Mouse (Mus musculus) hindbrain, embryonic 16.5 days (tissue): ENCODE measurements at regions not wholly inside any gene's neighbourhood (a gene's known extent, or its start where the extent isn't known, plus 50 kb on each side); places are given as distances from the start of the nearest gene placed in this dataset.

Experiments used
- ATAC-seq: fragments of 200-750 bp; cut with Nextera tagmentation; 2 replicates; pipeline ENCODE4 v1.8.0; 2017; ENCODE audit warnings: moderate TSS enrichment, moderate library complexity
- H3K27ac ChIP-seq: fragments of 300-500 bp; sonication (generic); 2 replicates; pipeline ENCODE4 v1.5.1; 2014; ENCODE audit warnings: low read depth, mild to moderate bottlenecking, control low read depth, low read length, moderate library complexity
- H3K27me3 ChIP-seq: fragments of 300-500 bp; sonication (generic); replicated peaks from 2 replicates; pipeline ENCODE4 v1.6.1; 2014; ENCODE audit warnings: low read length; ENCODE audit not compliant: control insufficient read depth, insufficient read depth
- H3K36me3 ChIP-seq: fragments of 300-500 bp; sonication (generic); 2 replicates; pipeline ENCODE4 v1.6.1; 2014; ENCODE audit warnings: mild to moderate bottlenecking, low read length, moderate library complexity, mixed read lengths; ENCODE audit not compliant: control insufficient read depth, insufficient read depth
- H3K4me1 ChIP-seq: fragments of 300-500 bp; sonication (generic); 2 replicates; pipeline ENCODE4 v1.6.1; 2014; ENCODE audit warnings: low read depth, low read length; ENCODE audit not compliant: control insufficient read depth, insufficient read depth
- H3K4me2 ChIP-seq: fragments of 300-500 bp; sonication (generic); 2 replicates; pipeline ENCODE4 v1.6.1; 2014; ENCODE audit warnings: mild to moderate bottlenecking, low read length, control low read depth, moderate library complexity
- H3K4me3 ChIP-seq: fragments of 300-500 bp; sonication (generic); 2 replicates; pipeline ENCODE4 v1.5.1; 2014; ENCODE audit warnings: mild to moderate bottlenecking, low read length, control low read depth, moderate library complexity
- H3K9ac ChIP-seq: fragments of 300-500 bp; sonication (generic); 2 replicates; pipeline ENCODE4 v1.6.1; 2014; ENCODE audit warnings: low read depth, mild to moderate bottlenecking, control low read depth, low read length, moderate library complexity
- H3K9me3 ChIP-seq: fragments of 300-500 bp; sonication (generic); 2 replicates; pipeline ENCODE4 v1.6.1; 2014; ENCODE audit warnings: mild to moderate bottlenecking, low read length, moderate library complexity; ENCODE audit not compliant: control insufficient read depth
- WGBS: fragments of 180-500 bp; shearing (Covaris S2); extraction: QIAGEN DNeasy Blood & Tissue Kit; methylation state at CpG from one replicate; pipeline ENCODE4 v1.1.7; 2014; 5-methylcytosine and 5-hydroxymethylcytosine counted together

- Histone ChIP-seq H3K4me3 (no peak overlapping the region), H3K9ac (no peak overlapping the region), H3K9me3 (no peaks in the 10 kb centered on the region), H3K27ac (no peak overlapping the region), H3K36me3 (no peaks in the 10 kb centered on the region), H3K4me2 (no peak overlapping the region), H3K4me1 (peaks cover 5% of the 10 kb centered on the region), H3K27me3 (no peaks in the 10 kb centered on the region)
- WGBS = 73% methylated on average over 3 of the region's 3 CpGs
- ATAC-seq = no peak
Measured at GRCm38 (mm10) chr14:25299673-25300190, 159.3 kb upstream of the Zmiz1 start.

GRCm38 (mm10) chr14:25301336-25302031 is 157.5 kb upstream of the Zmiz1 start:
- 45% methylated on average over 9 of the region's 9 CpGs for WGBS
- no peak for ATAC-seq
- Histone ChIP-seq H3K27ac (no peak overlapping the region), H3K4me1 (peaks cover 7% of the 10 kb centered on the region), H3K36me3 (no peaks in the 10 kb centered on the region), H3K4me2 (peak overlapping the region; percentile 31), H3K9ac (peak overlapping the region; percentile 5), H3K4me3 (peak overlapping the region; percentile 8), H3K27me3 (no peaks in the 10 kb centered on the region), H3K9me3 (no peaks in the 10 kb centered on the region)

DNA sequence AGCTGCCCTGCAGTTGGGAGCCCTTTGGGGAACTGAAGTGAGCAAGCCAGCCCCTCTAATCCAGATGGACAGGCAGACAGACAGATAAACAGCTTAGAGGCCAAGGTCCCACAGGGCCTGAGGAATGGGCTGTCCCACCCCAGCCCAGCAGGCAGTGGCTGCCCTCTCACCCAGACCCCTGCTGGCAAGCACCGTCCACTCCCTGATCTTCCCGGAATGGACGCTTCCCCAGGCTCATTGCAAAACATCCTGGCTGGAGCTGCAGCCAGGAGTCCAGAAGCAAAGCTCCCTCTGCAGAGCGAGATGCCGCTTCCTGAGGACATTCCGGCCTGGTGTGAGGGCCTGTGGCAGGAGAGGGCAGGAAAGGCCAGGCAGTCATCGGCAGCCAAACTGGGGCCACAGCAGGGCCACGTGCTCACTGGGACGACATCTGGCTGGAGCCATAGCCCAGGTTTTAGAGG is 154.6 kb upstream of the Zmiz1 start:
- ATAC-seq = peak; percentile 50
- Histone ChIP-seq H3K36me3 (no peaks in the 10 kb centered on the region), H3K9ac (0 out of 2 replicates have a peak overlapping the region, but pooled peaks have one; percentile 0), H3K27ac (peak overlapping the region; percentile 45), H3K9me3 (no peaks in the 10 kb centered on the region), H3K4me2 (no peak overlapping the region), H3K4me3 (no peak overlapping the region), H3K4me1 (peaks cover 7% of the 10 kb centered on the region), H3K27me3 (no peaks in the 10 kb centered on the region)
- WGBS = 13% methylated on average over 9 of the region's 9 CpGs

- H3K4me3 ChIP-seq = no peak overlapping the region
- WGBS = 52% methylated on average over 7 of the region's 7 CpGs
- no peak for ATAC-seq
- no peaks in the 10 kb centered on the region for H3K36me3 ChIP-seq
- H3K27ac ChIP-seq = no peak overlapping the region
- H3K4me1 ChIP-seq = peaks cover 12% of the 10 kb centered on the region
- no peak overlapping the region for H3K9ac ChIP-seq
- no peak overlapping the region for H3K4me2 ChIP-seq
- H3K9me3 ChIP-seq = no peaks in the 10 kb centered on the region
- no peaks in the 10 kb centered on the region for H3K27me3 ChIP-seq
Measured at GRCm38 (mm10) chr14:25306166-25306565, 152.8 kb upstream of the Zmiz1 start.

DNA sequence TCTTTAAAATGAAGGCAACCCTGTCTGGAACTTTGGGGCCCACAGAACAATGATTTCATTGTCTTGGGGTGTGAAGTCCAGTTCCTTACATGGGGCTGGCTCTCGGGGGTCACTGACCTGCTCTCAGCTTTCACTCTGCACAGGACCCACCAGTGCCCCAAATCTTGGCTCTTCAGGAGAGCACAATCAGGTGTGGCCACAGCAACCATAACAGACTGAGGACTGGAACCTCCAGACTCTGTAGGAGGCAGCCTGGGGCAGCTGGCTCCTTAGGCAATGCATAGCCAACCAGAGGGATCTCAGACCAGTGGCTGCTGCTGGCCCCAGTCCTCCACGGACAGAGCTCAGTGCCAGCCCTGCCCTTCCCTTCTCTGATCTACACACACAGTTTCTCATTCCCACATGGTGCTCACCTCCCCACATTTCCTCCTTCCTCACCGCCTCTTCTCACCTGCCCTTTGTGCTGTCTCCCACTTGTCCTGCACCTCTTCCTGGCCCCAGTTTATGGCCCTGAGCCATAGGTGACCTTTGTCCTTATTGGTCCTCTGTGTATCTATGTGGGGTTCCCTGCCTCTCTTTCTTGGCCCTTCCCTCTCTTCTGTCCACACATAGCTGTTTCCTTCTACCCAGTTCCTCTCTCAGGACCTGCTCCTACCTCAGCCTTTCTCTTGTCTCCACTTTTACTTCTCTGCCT is 151.9 kb upstream of the Zmiz1 start:
- Histone ChIP-seq H3K4me1 (peaks cover 15% of the 10 kb centered on the region), H3K27ac (no peak overlapping the region), H3K4me2 (no peak overlapping the region), H3K27me3 (no peaks in the 10 kb centered on the region), H3K9me3 (no peaks in the 10 kb centered on the region), H3K9ac (no peak overlapping the region), H3K4me3 (no peak overlapping the region), H3K36me3 (no peaks in the 10 kb centered on the region)
- WGBS = 81% methylated on average over 3 of the region's 3 CpGs
- no peak for ATAC-seq

DNA sequence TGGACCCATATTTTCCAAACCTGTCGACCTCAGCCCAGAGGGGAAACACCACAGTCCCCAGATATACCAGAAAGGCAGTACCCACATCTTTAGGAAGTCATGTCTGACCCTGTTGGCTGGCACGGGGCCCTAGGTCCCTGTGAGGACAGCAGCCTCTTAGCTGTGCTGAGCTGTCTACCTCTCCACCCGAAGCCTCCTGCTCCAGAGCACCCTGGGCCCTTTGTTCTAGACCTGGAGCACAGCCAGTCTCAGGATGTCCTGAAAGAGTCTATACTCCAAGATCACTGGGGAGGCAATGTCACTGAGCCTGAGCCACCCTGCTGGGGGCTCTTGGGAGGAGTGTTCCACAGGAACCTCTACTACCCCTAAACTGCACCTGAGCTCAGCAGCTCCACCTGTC is 150.9 kb upstream of the Zmiz1 start:
- 66% methylated on average over 3 of the region's 3 CpGs for WGBS
- no peak for ATAC-seq
- no peaks in the 10 kb centered on the region for H3K36me3 ChIP-seq
- H3K9me3 ChIP-seq = no peaks in the 10 kb centered on the region
- no peak overlapping the region for H3K4me2 ChIP-seq
- H3K4me3 ChIP-seq = no peak overlapping the region
- H3K9ac ChIP-seq = no peak overlapping the region
- H3K4me1 ChIP-seq = peaks cover 18% of the 10 kb centered on the region
- H3K27me3 ChIP-seq = no peaks in the 10 kb centered on the region
- H3K27ac ChIP-seq = no peak overlapping the region

- H3K9ac ChIP-seq = no peak overlapping the region
- H3K4me3 ChIP-seq = no peak overlapping the region
- no peak for ATAC-seq
- H3K27ac ChIP-seq = no peak overlapping the region
- H3K9me3 ChIP-seq = no peaks in the 10 kb centered on the region
- H3K4me1 ChIP-seq = peaks cover 11% of the 10 kb centered on the region
- H3K36me3 ChIP-seq = no peaks in the 10 kb centered on the region
- no peaks in the 10 kb centered on the region for H3K27me3 ChIP-seq
- 70% methylated on average over 4 of the region's 4 CpGs for WGBS
- H3K4me2 ChIP-seq = no peak overlapping the region
Measured at GRCm38 (mm10) chr14:25310671-25311151, 148.3 kb upstream of the Zmiz1 start.

GRCm38 (mm10) chr14:25311475-25311874 is 147.5 kb upstream of the Zmiz1 start:
- no peaks in the 10 kb centered on the region for H3K27me3 ChIP-seq
- no peaks in the 10 kb centered on the region for H3K9me3 ChIP-seq
- WGBS = 48% methylated on average over 3 of the region's 3 CpGs
- no peak overlapping the region for H3K4me2 ChIP-seq
- no peak overlapping the region for H3K27ac ChIP-seq
- no peak overlapping the region for H3K9ac ChIP-seq
- ATAC-seq = no peak
- H3K4me1 ChIP-seq = peaks cover 11% of the 10 kb centered on the region
- no peaks in the 10 kb centered on the region for H3K36me3 ChIP-seq
- H3K4me3 ChIP-seq = no peak overlapping the region

DNA sequence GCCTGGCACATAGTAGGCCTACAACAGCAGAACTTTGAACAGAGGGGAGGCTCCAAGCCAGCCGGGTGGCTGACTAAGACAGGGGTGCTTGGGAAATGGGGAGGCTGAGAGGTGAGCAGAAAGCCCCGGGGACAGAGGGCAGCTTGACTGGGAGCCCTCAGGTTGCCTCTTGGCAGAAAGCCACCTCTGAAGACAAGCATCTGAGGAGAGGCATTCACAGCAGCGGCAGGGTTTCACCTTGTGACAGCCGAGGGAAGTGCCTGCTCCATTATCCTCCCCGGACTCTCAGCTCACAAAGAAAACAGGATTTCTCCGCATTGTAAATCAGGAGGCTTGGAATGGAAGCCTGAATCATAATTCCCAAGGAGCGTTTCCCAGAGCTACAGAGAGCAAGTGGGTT is 146.8 kb upstream of the Zmiz1 start:
- Histone ChIP-seq H3K9ac (no peak overlapping the region), H3K36me3 (no peaks in the 10 kb centered on the region), H3K27ac (no peak overlapping the region), H3K4me2 (no peak overlapping the region), H3K27me3 (no peaks in the 10 kb centered on the region), H3K9me3 (no peaks in the 10 kb centered on the region), H3K4me3 (no peak overlapping the region), H3K4me1 (peaks cover 11% of the 10 kb centered on the region)
- 18% methylated on average over 7 of the region's 7 CpGs for WGBS
- no peak for ATAC-seq
